Mouse (Mus musculus) layer of hippocampus, postnatal 25 days (tissue): ENCODE measurements around the gene Smarcd2. TPM values are rescaled to one million over a fixed set of nuclear protein-coding genes. Genes with fewer than 3 reads are reported as not detected.

Source experiments
- DNase-seq, 2 experiments: peaks; one replicate each; pipeline ENCODE4 v3.0.0; 2022; ENCODE audit warnings: mixed read lengths in 2 of 2, low spot score in 1 of 2; ENCODE audit errors: extremely low spot score in 1 of 2
- total RNA-seq, 2 experiments: library from RNA; stranded (reverse); gene quantifications; 2 replicates each; pipeline ENCODE4 v1.2.3; 2021

Gene Smarcd2
- total RNA-seq: 10 to 100 TPM; 24.7 to 26.1 TPM

GRCm38 (mm10) chr11:106272644-106273310 is at the start of gene Smarcd2:
Gene Smarcd2, minus strand, starts transcription at chr11:106272972.
- DNase-seq: peak; percentile 92 to 94

- no peak for DNase-seq
Measured at GRCm38 (mm10) chr11:106318406-106319366, 45.9 kb upstream of the Smarcd2 start.

- no peak for DNase-seq
Measured at GRCm38 (mm10) chr11:106317801-106318200, 45.0 kb upstream of the Smarcd2 start.

GRCm38 (mm10) chr11:106316416-106316815 is 43.6 kb upstream of the Smarcd2 start:
- DNase-seq: no peak

- no peak for DNase-seq
Measured at GRCm38 (mm10) chr11:106314333-106314812, 41.6 kb upstream of the Smarcd2 start, which contains the start of gene Cd79b. Gene Cd79b, minus strand, starts transcription at chr11:106314762.

- DNase-seq: no peak
Measured at GRCm38 (mm10) chr11:106313533-106313932, 40.8 kb upstream of the Smarcd2 start.

- no peak for DNase-seq
Measured at GRCm38 (mm10) chr11:106310123-106310522, 37.4 kb upstream of the Smarcd2 start.

- DNase-seq: no peak
Measured at GRCm38 (mm10) chr11:106308162-106308561, 35.4 kb upstream of the Smarcd2 start.

GRCm38 (mm10) chr11:106307432-106307831 is 34.7 kb upstream of the Smarcd2 start:
- no peak for DNase-seq

GRCm38 (mm10) chr11:106306758-106307157 is 34.0 kb upstream of the Smarcd2 start:
- DNase-seq: no peak

GRCm38 (mm10) chr11:106306065-106306385 is 33.3 kb upstream of the Smarcd2 start:
- DNase-seq: no peak

- DNase-seq: no peak
Measured at GRCm38 (mm10) chr11:106305348-106306064, 32.7 kb upstream of the Smarcd2 start.

- DNase-seq: peak in 1 of 2 experiments; percentile 70
Measured at GRCm38 (mm10) chr11:106302634-106303033, 29.9 kb upstream of the Smarcd2 start.

- no peak for DNase-seq
Measured at GRCm38 (mm10) chr11:106301765-106302164, 29.0 kb upstream of the Smarcd2 start, which contains the start of gene Gh. Gene Gh, minus strand, starts transcription at chr11:106301865.

GRCm38 (mm10) chr11:106291861-106292260 is 19.1 kb upstream of the Smarcd2 start:
- DNase-seq: no peak

- no peak for DNase-seq
Measured at GRCm38 (mm10) chr11:106290376-106290775, 17.6 kb upstream of the Smarcd2 start.

- DNase-seq: no peak
Measured at GRCm38 (mm10) chr11:106289369-106289768, 16.6 kb upstream of the Smarcd2 start.

- DNase-seq: no peak
Measured at GRCm38 (mm10) chr11:106286987-106287386, 14.2 kb upstream of the Smarcd2 start.

- DNase-seq: no peak
Measured at GRCm38 (mm10) chr11:106286206-106286605, 13.4 kb upstream of the Smarcd2 start.

- DNase-seq: no peak
Measured at GRCm38 (mm10) chr11:106284126-106284525, 11.4 kb upstream of the Smarcd2 start.

GRCm38 (mm10) chr11:106283371-106283770 is 10.6 kb upstream of the Smarcd2 start:
- DNase-seq: no peak
